In the genomic region with DNA sequence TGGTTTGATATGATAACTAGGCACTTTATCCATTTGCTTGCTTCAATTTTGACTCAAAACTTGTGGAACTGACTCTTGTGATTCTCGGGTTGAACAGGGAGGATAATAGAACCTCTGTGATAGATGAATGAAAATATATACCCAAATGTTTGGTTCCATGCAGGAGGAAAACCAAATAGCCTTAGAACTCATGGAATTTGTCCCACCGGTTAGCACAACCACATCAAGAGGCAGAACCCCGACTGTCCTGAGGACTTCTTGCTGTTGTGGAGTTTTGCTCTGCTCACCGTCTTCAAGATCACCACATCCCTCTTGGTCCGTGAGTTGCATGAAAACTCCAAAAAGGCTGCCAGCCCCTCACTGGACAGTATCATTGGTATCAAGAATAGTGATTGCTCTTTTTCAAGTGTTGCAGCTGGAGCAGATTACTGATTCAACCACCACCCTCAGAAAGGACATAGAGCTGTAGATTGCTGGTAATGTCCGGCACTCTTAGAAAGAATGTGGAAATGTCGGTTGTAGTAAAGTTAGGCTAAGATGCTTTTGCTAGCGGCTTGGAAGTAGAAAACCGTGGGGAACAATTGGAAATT, we compare ENCODE assay signal across 25 mouse cellular contexts. TPM values are rescaled to one million over a fixed set of nuclear protein-coding genes. Genes with fewer than 3 reads are reported as not detected.
DNase-seq lines count a peak whose midpoint lies in the region; ATAC-seq and TF ChIP-seq lines count a peak whose summit lies in the region.
"Had no signal": no experiment of that assay in that cellular context is flagged by ENCODE, and none has a peak within 500 bp of the region (broad histone marks: within the 10 kb centered on the region; RNA-seq: fewer than 3 reads in every experiment).

No protein-coding gene starts in this region.

- H3K36me3 ChIP-seq in heart, embryonic 16.5 days (ENCODE audit: control insufficient read depth, insufficient read depth) = no peaks in the 10 kb centered on the region
- no peaks in the 10 kb centered on the region for H3K36me3 ChIP-seq in C2C12 (ENCODE audit: control insufficient read depth, insufficient read depth)
- peaks cover 38% of the 10 kb centered on the region for H3K36me3 ChIP-seq in liver, embryonic 15.5 days (replicated peaks)
- no peaks in the 10 kb centered on the region for H3K36me3 ChIP-seq in forebrain, embryonic 14.5 days (ENCODE audit: control insufficient read depth, insufficient read depth, low read length)
- H3K36me3 ChIP-seq: embryonic facial prominence, embryonic 13.5 days; hindbrain, embryonic 10.5 days; limb, embryonic 15.5 days had no signal

- no peak for ATAC-seq in heart, embryonic 16.5 days (replicated peaks; ENCODE audit: extremely low read depth, insufficient read depth, low FRiP score)
- ATAC-seq in liver, embryonic 15.5 days (ENCODE audit: insufficient read depth) = no peak
- ATAC-seq in forebrain, embryonic 14.5 days = no peak
- ATAC-seq in granulocyte monocyte progenitor cell, adult 5-6 weeks (replicated peaks; ENCODE audit: poor library complexity, severe bottlenecking) = no peak
- ATAC-seq: activated CD4-positive, CD25-positive, alpha-beta regulatory T cell, adult 4 months had no signal

- H3K79me3 ChIP-seq in C2C12 (ENCODE audit: low read depth) = peaks cover 25% of the 10 kb centered on the region

- TF ChIP-seq CTCF in C2C12 (IDR thresholded peaks at IDR 0.05; ENCODE audit: control insufficient read depth, insufficient read depth, insufficient read length) = no peak

- H3K9ac ChIP-seq in heart, embryonic 16.5 days (ENCODE audit: low read length) = no peak overlapping the region
- peak overlapping the region; percentile 69 for H3K9ac ChIP-seq in liver, embryonic 15.5 days
- no peak overlapping the region for H3K9ac ChIP-seq in forebrain, embryonic 14.5 days (ENCODE audit: low read length)
- H3K9ac ChIP-seq: embryonic facial prominence, embryonic 13.5 days; limb, embryonic 15.5 days had no signal

- no peaks in the 10 kb centered on the region for H3K27me3 ChIP-seq in heart, embryonic 16.5 days (ENCODE audit: control insufficient read depth, insufficient read depth, low read length)
- peaks cover 4% of the 10 kb centered on the region for H3K27me3 ChIP-seq in C2C12 (ENCODE audit: control insufficient read depth, insufficient read depth, insufficient read length)
- H3K27me3 ChIP-seq in liver, embryonic 15.5 days = no peaks in the 10 kb centered on the region
- no peaks in the 10 kb centered on the region for H3K27me3 ChIP-seq in forebrain, embryonic 14.5 days (replicated peaks; ENCODE audit: control insufficient read depth, insufficient read depth, low read length)
- H3K27me3 ChIP-seq: limb, embryonic 15.5 days had no signal

- H3K4me1 ChIP-seq in heart, embryonic 16.5 days (ENCODE audit: control insufficient read depth, insufficient read depth, low read length) = no peaks in the 10 kb centered on the region
- H3K4me1 ChIP-seq in liver, embryonic 15.5 days (replicated peaks) = peaks cover 36% of the 10 kb centered on the region
- no peaks in the 10 kb centered on the region for H3K4me1 ChIP-seq in forebrain, embryonic 14.5 days (ENCODE audit: control insufficient read depth, insufficient read depth, low read length)
- H3K4me1 ChIP-seq: embryonic facial prominence, embryonic 13.5 days; hindbrain, embryonic 10.5 days; limb, embryonic 15.5 days had no signal

- peak overlapping the region; percentile 37 for H3K4me3 ChIP-seq in heart, embryonic 16.5 days (ENCODE audit: low read length)
- H3K4me3 ChIP-seq in C2C12 (ENCODE audit: insufficient read depth, poor library complexity, severe bottlenecking) = peak overlapping the region; percentile 48
- H3K4me3 ChIP-seq in liver, embryonic 15.5 days (replicated peaks) = peak overlapping the region; percentile 70
- no peak overlapping the region for H3K4me3 ChIP-seq in forebrain, embryonic 14.5 days (ENCODE audit: low read depth, low read length)
- H3K4me3 ChIP-seq: embryonic facial prominence, embryonic 13.5 days; heart, adult 2 months; hindbrain, embryonic 10.5 days; limb, embryonic 15.5 days had no signal

- no peak overlapping the region for H3ac ChIP-seq in C2C12 (ENCODE audit: control insufficient read depth, insufficient read length, low read depth)

- peak overlapping the region; percentile 14 for H3K4me2 ChIP-seq in heart, embryonic 16.5 days (ENCODE audit: low read depth, low read length)
- peak overlapping the region; percentile 78 for H3K4me2 ChIP-seq in liver, embryonic 15.5 days
- H3K4me2 ChIP-seq in forebrain, embryonic 14.5 days (ENCODE audit: low read length) = no peak overlapping the region
- H3K4me2 ChIP-seq: embryonic facial prominence, embryonic 13.5 days; limb, embryonic 15.5 days had no signal

- DNase-seq in heart, postnatal 4 days = no peak
- DNase-seq in MN1 (ENCODE audit: low spot score) = peak; percentile 11
- DNase-seq in forebrain, embryonic 14.5 days (ENCODE audit: low spot score) = no peak
- DNase-seq in B cell, adult 2 months = no peak
- DNase-seq: adrenal gland, postnatal 10 days; cerebellum, adult 11 months; cerebellum, postnatal 10 days; gastrocnemius, postnatal 10 days; heart, adult 2 months; kidney, adult 18-20 months; kidney, postnatal 10 days; lung, postnatal 10 days; right cerebral cortex, postnatal 4 days had no signal

- peaks cover 58% of the 10 kb centered on the region for H3K79me2 ChIP-seq in C2C12 (ENCODE audit: control insufficient read depth, insufficient read depth)

- no peak overlapping the region for H3K27ac ChIP-seq in heart, embryonic 16.5 days (ENCODE audit: low read length)
- H3K27ac ChIP-seq in liver, embryonic 15.5 days (replicated peaks) = peak overlapping the region; percentile 82
- no peak overlapping the region for H3K27ac ChIP-seq in forebrain, embryonic 14.5 days (ENCODE audit: low read depth, low read length)
- H3K27ac ChIP-seq: embryonic facial prominence, embryonic 13.5 days; heart, adult 2 months; hindbrain, embryonic 10.5 days; limb, embryonic 15.5 days had no signal

- H3K9me3 ChIP-seq in heart, embryonic 16.5 days (replicated peaks; ENCODE audit: control insufficient read depth, low read length) = no peaks in the 10 kb centered on the region
- H3K9me3 ChIP-seq in liver, embryonic 15.5 days (replicated peaks) = no peaks in the 10 kb centered on the region
- no peaks in the 10 kb centered on the region for H3K9me3 ChIP-seq in forebrain, embryonic 14.5 days (replicated peaks; ENCODE audit: control insufficient read depth, low read length)
- H3K9me3 ChIP-seq: embryonic facial prominence, embryonic 13.5 days; hindbrain, embryonic 10.5 days; limb, embryonic 15.5 days had no signal

- WGBS in heart, embryonic 16.5 days = 76% methylated on average over 9 of the region's 9 CpGs
- 67% methylated on average over 9 of the region's 9 CpGs for WGBS in liver, embryonic 15.5 days (ENCODE audit: insufficient replicate concordance)
- 89% methylated on average over 9 of the region's 9 CpGs for WGBS in forebrain, embryonic 14.5 days

TF ChIP-seq in C2C12, 6 proteins besides CTCF, POLR2A, EP300 and RAD21:
- no peak for TF ChIP-seq MYOG (IDR thresholded peaks at IDR 0.05; ENCODE audit: control insufficient read depth, extremely low read depth, insufficient read length)
- no peak for TF ChIP-seq USF1 (IDR thresholded peaks at IDR 0.05; ENCODE audit: low read depth)
- TF ChIP-seq CEBPB (IDR thresholded peaks at IDR 0.05; ENCODE audit: low read depth) = no peak
- TF ChIP-seq MAX (IDR thresholded peaks at IDR 0.05) = no peak
- no peak for TF ChIP-seq FOSL1 (IDR thresholded peaks at IDR 0.05; ENCODE audit: insufficient read depth, low read length, poor library complexity, severe bottlenecking)
- TF ChIP-seq MYOD1 (IDR thresholded peaks at IDR 0.05; ENCODE audit: control insufficient read depth, insufficient read length, low read depth) = no peak

RNA-seq across cellular contexts. Expression of gene Slfn3, which starts 34.3 kb away (rescaled TPM):
- 1.0 and 2.2 TPM in 2 replicates for polyA plus RNA-seq in heart, embryonic 16.5 days (2015; fragmentation: Nextera tagmentation; extraction: Ambion mirVana)
- total RNA-seq in heart, postnatal 4 days (2021) = 1 to 10 TPM; 3.4 to 5.2 TPM
- 2.0 TPM for polyA plus RNA-seq in C2C12 (2012; fragmentation: generic; extraction: Trizol)
- 1.7 and 1.8 TPM in 2 replicates for polyA plus RNA-seq in liver, embryonic 15.5 days (2015; fragmentation: Nextera tagmentation; extraction: Ambion mirVana)
- 0.25 and 0.28 TPM in 2 replicates for polyA plus RNA-seq in forebrain, embryonic 14.5 days (2014; fragmentation: Nextera tagmentation; extraction: Ambion mirVana)
- total RNA-seq in granulocyte monocyte progenitor cell, adult 5-6 weeks (2014; fragmentation: Nextera tagmentation) = 15.8 and 16.6 TPM in 2 replicates
- 27.5 and 33.9 TPM in 2 replicates for total RNA-seq in granulocyte monocyte progenitor cell, adult 5-6 weeks (2017)
- polyA plus RNA-seq: neural tube, embryonic 11.5 days had no signal

RNA-seq across cellular contexts. Expression of gene Slfn4, which starts 50.5 kb away (rescaled TPM):
- 0.05 and 0.20 TPM in 2 replicates for polyA plus RNA-seq in heart, embryonic 16.5 days (2015; fragmentation: Nextera tagmentation; extraction: Ambion mirVana)
- total RNA-seq in heart, postnatal 4 days (2021) = under 1 TPM; 0.09 to 0.14 TPM
- not detected for polyA plus RNA-seq in C2C12 (2012; fragmentation: generic; extraction: Trizol)
- polyA plus RNA-seq in liver, embryonic 15.5 days (2015; fragmentation: Nextera tagmentation; extraction: Ambion mirVana) = 0.88 and 1.2 TPM in 2 replicates
- polyA plus RNA-seq in forebrain, embryonic 14.5 days (2014; fragmentation: Nextera tagmentation; extraction: Ambion mirVana) = not detected in 2 replicates
- 1.5 and 2.8 TPM in 2 replicates for total RNA-seq in granulocyte monocyte progenitor cell, adult 5-6 weeks (2014; fragmentation: Nextera tagmentation)
- total RNA-seq in granulocyte monocyte progenitor cell, adult 5-6 weeks (2017) = 6.4 and 7.2 TPM in 2 replicates
- total RNA-seq: layer of hippocampus, postnatal 25 days; left cerebral cortex, postnatal 25 days had no signal
- polyA plus RNA-seq: heart, embryonic 14.5 days; hindbrain, embryonic 10.5 days; neural tube, embryonic 11.5 days had no signal
